Comparison of ENCODE assay signal across 9 mouse cellular contexts in the genomic region with DNA sequence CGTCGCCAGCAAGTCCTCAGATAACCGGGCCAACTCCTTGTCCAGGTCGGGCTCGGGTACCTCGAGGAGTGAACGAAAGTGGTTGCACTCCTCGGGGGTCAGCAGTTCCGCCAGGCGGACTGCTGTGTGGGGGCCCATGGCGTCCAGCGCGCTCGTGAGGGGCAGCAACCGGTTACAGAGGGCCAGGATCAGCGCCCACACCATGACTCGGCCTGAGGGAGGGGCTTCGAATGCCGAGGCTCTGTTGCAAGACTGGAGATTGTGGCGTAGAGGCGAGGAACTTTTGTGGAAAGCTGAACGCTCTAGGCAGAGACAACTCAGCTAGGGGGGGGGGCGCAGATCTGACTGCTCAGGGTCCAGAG. TPM values are rescaled to one million over a fixed set of nuclear protein-coding genes. Genes with fewer than 3 reads are reported as not detected.
DNase-seq lines count a peak whose midpoint lies in the region; ATAC-seq lines count a peak whose summit lies in the region.
"Had no signal": no experiment of that assay in that cellular context is flagged by ENCODE, and none has a peak within 500 bp of the region (broad histone marks: within the 10 kb centered on the region; RNA-seq: fewer than 3 reads in every experiment).

A gene (minus strand): TSS at position 204 of the 362 bp plus-strand sequence.

- ATAC-seq in megakaryocyte, adult 5-6 weeks (ENCODE audit: poor library complexity, severe bottlenecking), result no peak
- ATAC-seq in heart, embryonic 13.5 days (ENCODE audit: extremely low read depth, insufficient number of reproducible peaks, low FRiP score, low TSS enrichment), result no peak
- ATAC-seq in liver, embryonic 12.5 days, result no peak
- no peak for ATAC-seq in stomach, embryonic 15.5 days (ENCODE audit: insufficient read depth, low FRiP score, low read depth)

- H3K4me3 ChIP-seq in megakaryocyte, embryonic 14.5 days (replicated peaks), result peak within 1 kb of the TSS; percentile 73
- peak within 1 kb of the TSS; percentile 57 for H3K4me3 ChIP-seq in heart, embryonic 13.5 days
- peak within 1 kb of the TSS; percentile 40 for H3K4me3 ChIP-seq in liver, embryonic 12.5 days
- H3K4me3 ChIP-seq in stomach, embryonic 15.5 days (replicated peaks), result peak within 1 kb of the TSS; percentile 44

- WGBS in heart, embryonic 13.5 days, result 2% methylated on average over 22 of the region's 23 CpGs
- 3% methylated on average over 22 of the region's 23 CpGs for WGBS in liver, embryonic 12.5 days (ENCODE audit: insufficient replicate concordance)
- 3% methylated on average over 23 of the region's 23 CpGs for WGBS in stomach, embryonic 15.5 days

- H3K4me1 ChIP-seq in megakaryocyte, embryonic 14.5 days, result peaks cover 20% of the 10 kb centered on the region
- peaks cover 18% of the 10 kb centered on the region for H3K4me1 ChIP-seq in heart, embryonic 13.5 days
- peaks cover 11% of the 10 kb centered on the region; the same call in 1 of the 2 replicates for H3K4me1 ChIP-seq in liver, embryonic 12.5 days
- H3K4me1 ChIP-seq in stomach, embryonic 15.5 days, result peaks cover 14% of the 10 kb centered on the region

- no peaks in the 10 kb centered on the region for H3K9me3 ChIP-seq in megakaryocyte, embryonic 14.5 days
- H3K9me3 ChIP-seq in heart, embryonic 13.5 days, result no peaks in the 10 kb centered on the region
- no peaks in the 10 kb centered on the region for H3K9me3 ChIP-seq in liver, embryonic 12.5 days (replicated peaks)
- H3K9me3 ChIP-seq in stomach, embryonic 15.5 days, result no peaks in the 10 kb centered on the region

- H3K36me3 ChIP-seq in megakaryocyte, embryonic 14.5 days (replicated peaks; ENCODE audit: low read length), result no peaks in the 10 kb centered on the region
- no peaks in the 10 kb centered on the region for H3K36me3 ChIP-seq in heart, embryonic 13.5 days
- no peaks in the 10 kb centered on the region for H3K36me3 ChIP-seq in liver, embryonic 12.5 days
- H3K36me3 ChIP-seq in stomach, embryonic 15.5 days, result no peaks in the 10 kb centered on the region

- H3K27me3 ChIP-seq in megakaryocyte, embryonic 14.5 days (replicated peaks), result peaks cover 94% of the 10 kb centered on the region
- H3K27me3 ChIP-seq in heart, embryonic 13.5 days (replicated peaks), result peaks cover 98% of the 10 kb centered on the region
- peaks cover 94% of the 10 kb centered on the region for H3K27me3 ChIP-seq in liver, embryonic 12.5 days (replicated peaks)
- peaks cover 57% of the 10 kb centered on the region for H3K27me3 ChIP-seq in stomach, embryonic 15.5 days (replicated peaks)

- peak within 1 kb of the TSS; percentile 92 for H3K4me2 ChIP-seq in heart, embryonic 13.5 days
- H3K4me2 ChIP-seq in liver, embryonic 12.5 days, result peak within 1 kb of the TSS; percentile 65
- peak within 1 kb of the TSS; percentile 94 for H3K4me2 ChIP-seq in stomach, embryonic 15.5 days

- H3K27ac ChIP-seq in heart, embryonic 13.5 days (replicated peaks), result no peak within 1 kb of the TSS
- no peak within 1 kb of the TSS for H3K27ac ChIP-seq in liver, embryonic 12.5 days
- H3K27ac ChIP-seq in stomach, embryonic 15.5 days, result no peak within 1 kb of the TSS

- DNase-seq in c-Kit-positive CD71-positive TER-119-positive erythroid progenitor cells, embryonic 14.5 days (ENCODE audit: low spot score), result no peak
- no peak for DNase-seq in thymus, postnatal 25 days
- no peak for DNase-seq in frontal cortex, adult 2 months (ENCODE audit: extremely low spot score in 1 of 2, low spot score in 1 of 2)

- peak within 1 kb of the TSS; percentile 72 for H3K9ac ChIP-seq in heart, embryonic 13.5 days
- H3K9ac ChIP-seq in liver, embryonic 12.5 days, result 0 out of 2 replicates have a peak within 1 kb of the TSS, but pooled peaks have one; percentile 2
- H3K9ac ChIP-seq in stomach, embryonic 15.5 days, result peak within 1 kb of the TSS; percentile 40; the same call in 1 of the 2 replicates

RNA-seq across cellular contexts. Expression of the gene that starts here (rescaled TPM):
- polyA plus RNA-seq in megakaryocyte, embryonic 14.5 days (2012; ENCODE audit: insufficient read depth, low replicate concordance), result not detected in 2 replicates
- not detected in 2 replicates for total RNA-seq in megakaryocyte, adult 5-6 weeks (2015)
- not detected in 2 replicates for total RNA-seq in megakaryocyte, adult 5-6 weeks (2017)
- polyA plus RNA-seq in heart, embryonic 13.5 days (2015; fragmentation: Nextera tagmentation; extraction: Ambion mirVana), result not detected in 2 replicates
- polyA plus RNA-seq in liver, embryonic 12.5 days (2016; fragmentation: Nextera tagmentation; extraction: Ambion mirVana), result not detected in 2 replicates
- polyA plus RNA-seq in stomach, embryonic 15.5 days (2015; fragmentation: Nextera tagmentation; extraction: Ambion mirVana), result not detected in 2 replicates
- not detected in 2 replicates for polyA plus RNA-seq in frontal cortex, adult 2 months (2012; rRNA removed)
- total RNA-seq: adrenal gland, adult 18-20 months had no signal

Comparison
In these comparisons a context has a peak if more than half of its experiments do, and no peak if none do; other contexts are left out.
1. H3K9ac ChIP-seq: peak in every context shown above with its lines; median percentile 72 in heart, embryonic 13.5 days; 40 in stomach, embryonic 15.5 days; 2 in liver, embryonic 12.5 days.